Mouse (Mus musculus): Measurements from ENCODE around the gene Dnmt3a. TPM values are rescaled to one million over a fixed set of nuclear protein-coding genes. Genes with fewer than 3 reads are reported as not detected.

The Dnmt3a gene
- total and polyA plus RNA-seq, 3 experiments: 15.9 to 34.4 TPM; not detected in 1

- TF ChIP-seq ZNF384 (IDR thresholded peaks at IDR 0.05; ENCODE audit: low read depth, low read length): no peak
- no peak for TF ChIP-seq RCOR1 (IDR thresholded peaks at IDR 0.05; ENCODE audit: low read depth, low read length)
- peak; percentile 83 to 93 (median 89) for TF ChIP-seq CTCF (IDR thresholded peaks at IDR 0.05 in 2 of 3, conservative IDR thresholded peaks at IDR 0.05 in 1 of 3; ENCODE audit: control insufficient read depth in 1 of 3, insufficient read depth in 1 of 3, low read depth in 2 of 3, low read length in 3 of 3, poor library complexity in 1 of 3, severe bottlenecking in 1 of 3)
- TF ChIP-seq TAL1 (IDR thresholded peaks at IDR 0.05; ENCODE audit: low read length): no peak
- no peak for TF ChIP-seq UBTF (IDR thresholded peaks at IDR 0.05; ENCODE audit: borderline replicate concordance, insufficient read depth, low read depth, low read length)
- no peak for TF ChIP-seq NRF1 (IDR thresholded peaks at IDR 0.05; ENCODE audit: insufficient read depth, low read depth, low read length, poor library complexity, severe bottlenecking)
- no peak for TF ChIP-seq MYB (IDR thresholded peaks at IDR 0.05; ENCODE audit: low read depth, low read length)
- TF ChIP-seq RAD21 (IDR thresholded peaks at IDR 0.05; ENCODE audit: low read depth, low read length): peak; percentile 94
- TF ChIP-seq ELF1 (IDR thresholded peaks at IDR 0.05; ENCODE audit: low read depth, low read length): no peak
- no peak for TF ChIP-seq MEF2A (IDR thresholded peaks at IDR 0.05; ENCODE audit: extremely low read depth, insufficient replicate concordance, low read depth, low read length, poor library complexity, severe bottlenecking)
- TF ChIP-seq BHLHE40 (IDR thresholded peaks at IDR 0.05; ENCODE audit: borderline replicate concordance, low read depth, low read length): 0 out of 2 replicates have a peak, but pooled peaks have one; percentile 19
- TF ChIP-seq SIN3A (IDR thresholded peaks at IDR 0.05; ENCODE audit: low read length): no peak
- no peak for TF ChIP-seq TCF12 (IDR thresholded peaks at IDR 0.05; ENCODE audit: low read depth, low read length)
- no peak for TF ChIP-seq MXI1 (IDR thresholded peaks at IDR 0.05; ENCODE audit: low read depth, low read length)
- TF ChIP-seq KAT2A (conservative IDR thresholded peaks at IDR 0.05; ENCODE audit: low read depth, low read length): no peak
- TF ChIP-seq HCFC1 (IDR thresholded peaks at IDR 0.05; ENCODE audit: low read depth, low read length): no peak
- TF ChIP-seq NELFE (IDR thresholded peaks at IDR 0.05; ENCODE audit: low read depth, low read length): no peak
- TF ChIP-seq ZMIZ1 (IDR thresholded peaks at IDR 0.05; ENCODE audit: low read depth, low read length): no peak
- TF ChIP-seq E2F4 (IDR thresholded peaks at IDR 0.05; ENCODE audit: borderline replicate concordance, low read depth, low read length): no peak
- no peak for TF ChIP-seq ZKSCAN1 (IDR thresholded peaks at IDR 0.05; ENCODE audit: low read depth, low read length)
- no peak for TF ChIP-seq POLR2A (IDR thresholded peaks at IDR 0.05; ENCODE audit: control insufficient read depth in 1 of 2, insufficient read depth in 1 of 2, low read depth in 1 of 2, low read length in 2 of 2, poor library complexity in 1 of 2)
- no peak for TF ChIP-seq POLR2AphosphoS2 (IDR thresholded peaks at IDR 0.05; ENCODE audit: low read length)
- TF ChIP-seq TBP (IDR thresholded peaks at IDR 0.05; ENCODE audit: low read depth, low read length): no peak
- TF ChIP-seq USF1 (IDR thresholded peaks at IDR 0.05; ENCODE audit: low read depth, low read length): peak; percentile 54; the same call in 1 of the 2 replicates
- no peak for TF ChIP-seq ETS1 (IDR thresholded peaks at IDR 0.05; ENCODE audit: low read depth, low read length)
- TF ChIP-seq CHD1 (IDR thresholded peaks at IDR 0.05; ENCODE audit: low read depth, low read length): no peak
- TF ChIP-seq ZC3H11A (IDR thresholded peaks at IDR 0.05; ENCODE audit: low read depth, low read length): peak; percentile 95
- TF ChIP-seq GATA1 (IDR thresholded peaks at IDR 0.05; ENCODE audit: low read depth, low read length): no peak
- TF ChIP-seq SMC3 (IDR thresholded peaks at IDR 0.05; ENCODE audit: low read depth, low read length): peak; percentile 96
- TF ChIP-seq USF2 (IDR thresholded peaks at IDR 0.05; ENCODE audit: borderline replicate concordance in 1 of 2, insufficient read depth in 1 of 2, low read depth in 1 of 2, low read length in 2 of 2): no peak
- TF ChIP-seq MAZ (IDR thresholded peaks at IDR 0.05; ENCODE audit: low read depth, low read length): no peak
- no peak for TF ChIP-seq EP300 (IDR thresholded peaks at IDR 0.05; ENCODE audit: low read depth in 1 of 2, low read length in 2 of 2)
- peak; percentile 66 for DNase-seq (ENCODE audit: low read depth, low spot score)
Observed at GRCm38 (mm10) chr12:3926127-3926526, 120.3 kb downstream of the Dnmt3a start.

More at GRCm38 (mm10) chr12:3926127-3926526, 120.3 kb downstream of the Dnmt3a start:
- H3K27me3 ChIP-seq (ENCODE audit: control insufficient read depth in 1 of 2, insufficient read depth in 2 of 2, low read length in 2 of 2): no peaks in the 10 kb centered on the region; a peak in 2 of 4 replicates
- H3K79me2 ChIP-seq (ENCODE audit: control insufficient read depth, insufficient read depth, low read length, poor library complexity): no peaks in the 10 kb centered on the region
- H3K4me3 ChIP-seq (ENCODE audit: control insufficient read depth in 1 of 2, insufficient read depth in 1 of 2, low read depth in 2 of 2, low read length in 2 of 2): no peak overlapping the region
- H3K36me3 ChIP-seq (ENCODE audit: control insufficient read depth in 1 of 2, insufficient read depth in 2 of 2, low read length in 2 of 2): no peaks in the 10 kb centered on the region
- no peaks in the 10 kb centered on the region for H3K4me1 ChIP-seq (ENCODE audit: control insufficient read depth in 1 of 2, insufficient read depth in 2 of 2, low read length in 2 of 2)
- H3K9me3 ChIP-seq (replicated peaks; ENCODE audit: insufficient read depth, low read length): no peaks in the 10 kb centered on the region
- H3K27ac ChIP-seq (ENCODE audit: control insufficient read depth, low read depth, low read length): no peak overlapping the region
- no peak overlapping the region for H3K9ac ChIP-seq (ENCODE audit: control insufficient read depth, low read depth, low read length, poor library complexity, severe bottlenecking)

All from MEL (cell line).